Mouse (Mus musculus): ENCODE data around the gene Tekt1. TPM values are rescaled to one million over a fixed set of nuclear protein-coding genes. Genes with fewer than 3 reads are reported as not detected.
A peak's percentile ranks its signal among the peaks of the same experiment; 100 is the strongest.

Gene Tekt1
- polyA plus RNA-seq, 1 experiment from 2014 or later: 0.08 TPM

DNA sequence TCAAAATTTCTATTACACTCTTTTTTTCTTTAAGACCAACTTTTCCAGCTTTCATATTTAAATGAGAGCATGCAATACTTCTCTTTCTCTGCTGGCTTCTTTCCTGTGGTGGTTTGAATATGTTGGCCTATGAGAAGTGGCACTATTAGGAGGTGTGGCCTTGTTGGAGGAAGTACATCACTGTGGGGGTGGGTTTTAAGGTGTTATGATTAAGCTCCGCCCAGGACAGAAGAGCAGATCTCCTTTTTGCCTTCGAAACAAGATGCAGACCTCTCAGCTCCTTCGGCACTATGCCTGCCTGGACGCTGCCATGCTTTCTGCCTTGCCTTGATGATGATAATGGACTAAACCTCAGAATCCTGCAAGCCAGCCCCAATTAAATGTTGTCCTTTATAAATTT lies 36.5 kb downstream of the Tekt1 start:
- Histone ChIP-seq H3K9ac (ENCODE audit: low read depth, low read length) (no peak overlapping the region), H3K4me1 (replicated peaks; ENCODE audit: control insufficient read depth, insufficient read depth, low read length) (no peaks in the 10 kb centered on the region), H3K27ac (ENCODE audit: low read depth, low read length) (no peak overlapping the region), H3K9me3 (ENCODE audit: control insufficient read depth) (no peaks in the 10 kb centered on the region), H3K27me3 (replicated peaks; ENCODE audit: control insufficient read depth, insufficient read depth, low read length) (no peaks in the 10 kb centered on the region), H3K36me3 (ENCODE audit: control insufficient read depth, insufficient read depth) (no peaks in the 10 kb centered on the region), H3K4me2 (replicated peaks; ENCODE audit: low read depth) (no peak overlapping the region), H3K4me3 (ENCODE audit: low read depth, low read length) (no peak overlapping the region)
- WGBS: 80% methylated on average over 4 of the region's 4 CpGs
- TF ChIP-seq CTCF (IDR thresholded peaks at IDR 0.05; ENCODE audit: low read depth): no peak
- ATAC-seq: no peak

DNA sequence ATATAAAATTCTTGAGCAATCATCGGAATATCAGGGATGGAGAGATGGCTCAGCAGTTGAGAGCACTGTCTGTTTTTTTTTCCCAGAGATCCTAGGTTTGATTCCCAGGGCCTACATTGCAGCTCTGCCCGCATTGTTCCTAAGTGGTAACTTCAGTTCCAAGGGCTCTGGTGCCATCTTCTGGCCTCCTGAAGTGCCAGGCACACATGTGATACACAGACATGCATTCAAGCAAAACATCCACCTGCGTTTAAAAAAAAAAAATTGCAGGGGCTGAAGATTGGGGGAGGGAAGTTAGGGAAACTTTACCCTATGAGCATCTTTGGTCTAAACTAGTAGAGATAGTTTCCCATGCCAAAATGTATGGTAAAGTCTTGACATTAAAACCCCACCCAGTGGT lies 37.8 kb downstream of the Tekt1 start:
- 68% methylated on average over 3 of the region's 3 CpGs for WGBS
- H3K27ac ChIP-seq (ENCODE audit: low read depth, low read length): no peak overlapping the region
- no peaks in the 10 kb centered on the region for H3K9me3 ChIP-seq (ENCODE audit: control insufficient read depth)
- H3K4me3 ChIP-seq (ENCODE audit: low read depth, low read length): no peak overlapping the region
- no peaks in the 10 kb centered on the region for H3K4me1 ChIP-seq (replicated peaks; ENCODE audit: control insufficient read depth, insufficient read depth, low read length)
- H3K4me2 ChIP-seq (replicated peaks; ENCODE audit: low read depth): no peak overlapping the region
- H3K36me3 ChIP-seq (ENCODE audit: control insufficient read depth, insufficient read depth): no peaks in the 10 kb centered on the region
- H3K27me3 ChIP-seq (replicated peaks; ENCODE audit: control insufficient read depth, insufficient read depth, low read length): no peaks in the 10 kb centered on the region
- no peak for ATAC-seq
- H3K9ac ChIP-seq (ENCODE audit: low read depth, low read length): no peak overlapping the region
- TF ChIP-seq CTCF (IDR thresholded peaks at IDR 0.05; ENCODE audit: low read depth): peak; percentile 61

- WGBS: 67% methylated on average over 5 of the region's 5 CpGs
- no peaks in the 10 kb centered on the region for H3K9me3 ChIP-seq (ENCODE audit: control insufficient read depth)
- peaks cover 19% of the 10 kb centered on the region for H3K27me3 ChIP-seq (replicated peaks; ENCODE audit: control insufficient read depth, insufficient read depth, low read length)
- no peak overlapping the region for H3K4me3 ChIP-seq (ENCODE audit: low read depth, low read length)
- no peaks in the 10 kb centered on the region for H3K36me3 ChIP-seq (ENCODE audit: control insufficient read depth, insufficient read depth)
- H3K4me2 ChIP-seq (replicated peaks; ENCODE audit: low read depth): no peak overlapping the region
- no peak for TF ChIP-seq CTCF (IDR thresholded peaks at IDR 0.05; ENCODE audit: low read depth)
- no peak overlapping the region for H3K9ac ChIP-seq (ENCODE audit: low read depth, low read length)
- H3K27ac ChIP-seq (ENCODE audit: low read depth, low read length): no peak overlapping the region
- H3K4me1 ChIP-seq (replicated peaks; ENCODE audit: control insufficient read depth, insufficient read depth, low read length): no peaks in the 10 kb centered on the region
- no peak for ATAC-seq
These were observed 44.2 kb downstream of the Tekt1 start for GRCm38 (mm10) chr11:72318026-72318425.

DNA sequence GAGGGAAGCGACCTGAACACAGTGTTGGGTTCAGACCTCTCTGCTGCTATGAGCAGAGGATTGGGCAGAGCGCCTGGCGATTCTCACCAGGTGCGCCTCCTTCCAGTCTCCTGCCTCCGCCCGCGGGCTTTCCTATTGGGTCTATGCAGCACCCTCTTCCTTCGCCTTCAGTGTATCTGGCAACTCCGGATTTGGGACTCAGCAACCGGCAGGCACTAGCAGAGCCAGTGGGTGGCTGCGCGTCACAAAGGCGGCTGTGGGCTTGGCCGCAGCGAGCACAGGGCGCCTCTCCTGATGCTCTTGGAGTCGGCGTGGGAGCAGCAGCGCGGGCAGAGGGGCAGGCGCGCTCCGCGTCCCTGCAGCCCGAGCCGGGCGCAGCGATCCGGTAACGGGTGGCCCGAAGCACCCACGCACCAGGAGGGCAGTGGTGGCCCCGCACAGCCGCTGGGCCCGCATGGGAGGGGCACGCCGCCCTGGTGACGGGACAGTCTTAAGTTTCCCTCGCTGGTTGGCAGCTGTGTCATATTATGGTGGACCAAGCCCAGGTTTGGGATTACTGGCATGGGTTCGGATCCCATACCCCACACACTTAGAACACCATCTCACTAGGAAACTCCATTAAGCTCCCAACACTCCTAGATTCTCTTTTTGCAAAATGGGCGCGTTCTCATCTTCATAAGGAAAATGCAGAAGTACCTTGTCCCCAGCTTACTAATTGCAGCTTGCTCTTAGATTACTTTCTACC lies 47.9 kb downstream of the Tekt1 start, which contains the start of gene Fbxo39:
Fbxo39 (plus strand) TSS at position 294 of the 745 bp plus-strand sequence.
- Histone ChIP-seq H3K9me3 (ENCODE audit: control insufficient read depth) (no peaks in the 10 kb centered on the region), H3K4me2 (replicated peaks; ENCODE audit: low read depth) (peak within 1 kb of the TSS; percentile 37; the same call in 1 of the 2 replicates), H3K4me3 (ENCODE audit: low read depth, low read length) (peak within 1 kb of the TSS; percentile 18), H3K36me3 (ENCODE audit: control insufficient read depth, insufficient read depth) (no peaks in the 10 kb centered on the region), H3K9ac (ENCODE audit: low read depth, low read length) (no peak within 1 kb of the TSS), H3K4me1 (replicated peaks; ENCODE audit: control insufficient read depth, insufficient read depth, low read length) (no peaks in the 10 kb centered on the region), H3K27me3 (replicated peaks; ENCODE audit: control insufficient read depth, insufficient read depth, low read length) (peaks cover 19% of the 10 kb centered on the region), H3K27ac (ENCODE audit: low read depth, low read length) (no peak within 1 kb of the TSS)
- no peak for ATAC-seq
- TF ChIP-seq CTCF (IDR thresholded peaks at IDR 0.05; ENCODE audit: low read depth): no peak
- 7% methylated on average over 42 of the region's 42 CpGs for WGBS

- H3K4me3 ChIP-seq (ENCODE audit: low read depth, low read length): no peak overlapping the region
- 73% methylated on average over 10 of the region's 10 CpGs for WGBS
- no peak overlapping the region for H3K4me2 ChIP-seq (replicated peaks; ENCODE audit: low read depth)
- peaks cover 3% of the 10 kb centered on the region; the same call in 1 of the 2 replicates for H3K36me3 ChIP-seq (ENCODE audit: control insufficient read depth, insufficient read depth)
- H3K27me3 ChIP-seq (replicated peaks; ENCODE audit: control insufficient read depth, insufficient read depth, low read length): peaks cover 19% of the 10 kb centered on the region
- H3K9me3 ChIP-seq (ENCODE audit: control insufficient read depth): no peaks in the 10 kb centered on the region
- H3K4me1 ChIP-seq (replicated peaks; ENCODE audit: control insufficient read depth, insufficient read depth, low read length): no peaks in the 10 kb centered on the region
- TF ChIP-seq CTCF (IDR thresholded peaks at IDR 0.05; ENCODE audit: low read depth): no peak
- H3K27ac ChIP-seq (ENCODE audit: low read depth, low read length): no peak overlapping the region
- ATAC-seq: no peak
- H3K9ac ChIP-seq (ENCODE audit: low read depth, low read length): no peak overlapping the region
These were observed 50.8 kb downstream of the Tekt1 start for GRCm38 (mm10) chr11:72311355-72312001.

- Histone ChIP-seq H3K4me3 (ENCODE audit: low read depth, low read length) (no peak overlapping the region), H3K4me1 (replicated peaks; ENCODE audit: control insufficient read depth, insufficient read depth, low read length) (no peaks in the 10 kb centered on the region), H3K9ac (ENCODE audit: low read depth, low read length) (no peak overlapping the region), H3K4me2 (replicated peaks; ENCODE audit: low read depth) (no peak overlapping the region), H3K9me3 (ENCODE audit: control insufficient read depth) (no peaks in the 10 kb centered on the region), H3K27ac (ENCODE audit: low read depth, low read length) (no peak overlapping the region), H3K27me3 (replicated peaks; ENCODE audit: control insufficient read depth, insufficient read depth, low read length) (peaks cover 15% of the 10 kb centered on the region), H3K36me3 (ENCODE audit: control insufficient read depth, insufficient read depth) (peaks cover 3% of the 10 kb centered on the region; the same call in 1 of the 2 replicates)
- no peak for TF ChIP-seq CTCF (IDR thresholded peaks at IDR 0.05; ENCODE audit: low read depth)
- 67% methylated on average over 4 of the region's 4 CpGs for WGBS
- ATAC-seq: no peak
These were observed 51.8 kb downstream of the Tekt1 start for GRCm38 (mm10) chr11:72310491-72310890.

Data from intestine, postnatal 0 days (tissue).